Mouse (Mus musculus): ENCODE data around the gene Nolc1.

DNA sequence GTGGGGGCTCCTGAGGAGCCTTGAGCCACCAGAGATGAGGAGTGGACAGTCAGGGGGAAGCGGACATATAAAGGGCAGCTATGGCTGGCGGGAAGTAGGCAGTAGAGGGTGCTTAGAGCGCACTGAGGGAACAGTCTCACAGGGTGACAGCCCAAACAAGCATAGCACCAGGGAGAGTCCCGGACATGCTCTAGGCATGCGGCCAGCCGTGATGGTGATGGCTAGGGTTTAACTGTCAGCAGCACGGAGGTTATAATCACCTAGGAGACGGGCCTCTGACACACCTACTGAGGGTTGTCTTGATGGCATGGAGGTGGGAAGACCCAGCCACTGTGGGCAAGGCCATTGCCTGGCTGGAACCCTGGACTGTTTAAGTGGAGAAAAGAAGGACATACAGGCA, 49.1 kb upstream of the Nolc1 start:
- TF ChIP-seq CTCF (IDR thresholded peaks at IDR 0.05; ENCODE audit: extremely low read depth, insufficient read length, insufficient replicate concordance, low read depth, low read length), result no peak
- TF ChIP-seq POLR2A (IDR thresholded peaks at IDR 0.05; ENCODE audit: low read depth, low read length), result no peak
